Comparison of ENCODE assay signal across 8 mouse cellular contexts in genomic region chr17:88441432-88442174, GRCm38 (mm10). TPM values are rescaled to one million over a fixed set of nuclear protein-coding genes. Genes with fewer than 3 reads are reported as not detected.
A peak's percentile ranks its signal among the peaks of the same experiment; 100 is the strongest.
DNase-seq lines count a peak whose midpoint lies in the region; ATAC-seq and TF ChIP-seq lines count a peak whose summit lies in the region.

No protein-coding gene starts in this region.

- H3K4me1 ChIP-seq in embryonic facial prominence, embryonic 12.5 days: no peaks in the 10 kb centered on the region
- peaks cover 4% of the 10 kb centered on the region; the same call in 1 of the 2 replicates for H3K4me1 ChIP-seq in limb, embryonic 15.5 days
- no peaks in the 10 kb centered on the region for H3K4me1 ChIP-seq in midbrain, postnatal 0 days (ENCODE audit: insufficient read depth, low read length)

- peak overlapping the region; percentile 66 for H3K4me2 ChIP-seq in embryonic facial prominence, embryonic 12.5 days (replicated peaks)
- peak overlapping the region; percentile 71 for H3K4me2 ChIP-seq in limb, embryonic 15.5 days
- H3K4me2 ChIP-seq in midbrain, postnatal 0 days (ENCODE audit: low read depth, low read length, poor library complexity, severe bottlenecking): peak overlapping the region; percentile 65

- H3K27me3 ChIP-seq in embryonic facial prominence, embryonic 12.5 days: no peaks in the 10 kb centered on the region
- H3K27me3 ChIP-seq in limb, embryonic 15.5 days: no peaks in the 10 kb centered on the region
- H3K27me3 ChIP-seq in midbrain, postnatal 0 days (ENCODE audit: insufficient read depth, low read length): no peaks in the 10 kb centered on the region

- H3K9ac ChIP-seq in embryonic facial prominence, embryonic 12.5 days: peak overlapping the region; percentile 87
- H3K9ac ChIP-seq in limb, embryonic 15.5 days: peak overlapping the region; percentile 83
- peak overlapping the region; percentile 70 for H3K9ac ChIP-seq in midbrain, postnatal 0 days (replicated peaks; ENCODE audit: low read length, poor library complexity, severe bottlenecking)

- peak; percentile 68 for ATAC-seq in embryonic facial prominence, embryonic 12.5 days (ENCODE audit: insufficient number of reproducible peaks, insufficient read depth, low FRiP score, low TSS enrichment)
- ATAC-seq in limb, embryonic 15.5 days (ENCODE audit: insufficient number of reproducible peaks, low FRiP score, low TSS enrichment, low read depth): peak; percentile 60
- peak; percentile 60 for ATAC-seq in midbrain, postnatal 0 days (ENCODE audit: low FRiP score)

- peak; percentile 85 for DNase-seq in 3T3-L1 (ENCODE audit: low read depth, low spot score)
- peak; percentile 73 for DNase-seq in adrenal gland, postnatal 10 days
- DNase-seq in heart, adult 8-10 months (ENCODE audit: low spot score): peak; percentile 47
- DNase-seq in kidney, adult 8-10 months: peak; percentile 80 to 86
- DNase-seq in midbrain, postnatal 0 days (ENCODE audit: low spot score): peak; percentile 88
- peak; percentile 58 to 83 for DNase-seq in spleen, postnatal 4 days (ENCODE audit: low spot score in 2 of 2)

- H3K9me3 ChIP-seq in embryonic facial prominence, embryonic 12.5 days: no peaks in the 10 kb centered on the region
- H3K9me3 ChIP-seq in limb, embryonic 15.5 days: no peaks in the 10 kb centered on the region
- no peaks in the 10 kb centered on the region for H3K9me3 ChIP-seq in midbrain, postnatal 0 days (ENCODE audit: low read length)

- under 1% methylated on average over 48 of the region's 48 CpGs for WGBS in embryonic facial prominence, embryonic 12.5 days
- under 1% methylated on average over 47 of the region's 48 CpGs for WGBS in limb, embryonic 15.5 days
- under 1% methylated on average over 41 of the region's 48 CpGs for WGBS in midbrain, postnatal 0 days

- H3K36me3 ChIP-seq in embryonic facial prominence, embryonic 12.5 days: no peaks in the 10 kb centered on the region
- no peaks in the 10 kb centered on the region for H3K36me3 ChIP-seq in limb, embryonic 15.5 days
- no peaks in the 10 kb centered on the region for H3K36me3 ChIP-seq in midbrain, postnatal 0 days (ENCODE audit: insufficient read depth, low read length)

- peak overlapping the region; percentile 93 for H3K4me3 ChIP-seq in embryonic facial prominence, embryonic 12.5 days
- H3K4me3 ChIP-seq in limb, embryonic 15.5 days: peak overlapping the region; percentile 97
- H3K4me3 ChIP-seq in midbrain, postnatal 0 days (ENCODE audit: low read depth, low read length): peak overlapping the region; percentile 95

- no peak; the same call in 1 of the 2 replicates for TF ChIP-seq CTCF in midbrain, postnatal 0 days (IDR thresholded peaks at IDR 0.05)

- H3K27ac ChIP-seq in embryonic facial prominence, embryonic 12.5 days: peak overlapping the region; percentile 91
- peak overlapping the region; percentile 95 for H3K27ac ChIP-seq in limb, embryonic 15.5 days
- 0 out of 2 replicates have a peak overlapping the region, but pooled peaks have one; percentile 77 for H3K27ac ChIP-seq in midbrain, postnatal 0 days (ENCODE audit: low read depth, low read length)

RNA-seq across cellular contexts. Expression of gene Foxn2, which starts 1.1 kb away (rescaled TPM):
- total RNA-seq in adrenal gland, postnatal 10 days (2021): 10 to 100 TPM; 21.8 to 27.0 TPM
- 13.8 and 14.2 TPM in 2 replicates for polyA plus RNA-seq in embryonic facial prominence, embryonic 12.5 days (2016; fragmentation: Nextera tagmentation; extraction: Ambion mirVana)
- 1 to 10 TPM; 6.7 to 7.8 (median 6.9) TPM for total RNA-seq in heart, adult 8-10 months (2022)
- 16.6 and 17.3 TPM in 2 replicates for polyA plus RNA-seq in limb, embryonic 15.5 days (2015; fragmentation: Nextera tagmentation; extraction: Ambion mirVana)
- 7.7 and 12.7 TPM in 2 replicates for total RNA-seq in midbrain, postnatal 0 days (2014; rRNA removed)
- polyA plus RNA-seq in midbrain, postnatal 0 days (2015; fragmentation: Nextera tagmentation; extraction: Ambion mirVana): 4.5 and 5.3 TPM in 2 replicates

Comparison
In these comparisons a context has a peak if more than half of its experiments do, and no peak if none do; other contexts are left out.
1. Peak in every context shown above with its lines: DNase-seq, ATAC-seq, H3K4me3 ChIP-seq and H3K27ac ChIP-seq.